Mouse (Mus musculus): ENCODE results near the gene Fam222b. TPM values are rescaled to one million over a fixed set of nuclear protein-coding genes. Genes with fewer than 3 reads are reported as not detected.
A peak's percentile ranks its signal among the peaks of the same experiment; 100 is the strongest.

The Fam222b gene
- polyA plus RNA-seq, 1 experiment from 2014 or later = 22.3 TPM

DNA sequence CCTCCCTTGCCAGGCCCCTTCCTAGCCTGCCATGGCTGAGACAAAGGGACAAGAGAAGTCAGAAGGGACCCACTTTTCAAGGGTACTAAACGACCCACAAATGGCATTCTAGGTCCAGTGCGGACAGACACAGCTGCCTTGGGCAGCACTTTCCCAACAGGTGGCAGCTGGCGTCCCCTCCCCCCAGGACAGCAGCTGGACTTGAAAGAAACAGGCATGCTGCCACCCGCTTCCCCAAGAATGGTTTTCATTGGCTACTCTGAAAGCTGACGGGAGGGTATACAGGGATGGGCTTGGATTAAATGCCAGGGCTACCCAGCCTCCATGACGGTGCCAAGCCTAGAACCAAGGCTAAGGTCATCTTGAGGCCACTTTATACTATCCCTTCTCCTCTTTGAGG is 68.0 kb downstream of the Fam222b start:
- Histone ChIP-seq H3K4me2 (ENCODE audit: low read length) (peak overlapping the region; percentile 79), H3K9me3 (replicated peaks; ENCODE audit: control insufficient read depth, low read length) (no peaks in the 10 kb centered on the region), H3K4me3 (ENCODE audit: low read depth, low read length) (0 out of 2 replicates have a peak overlapping the region, but pooled peaks have one; percentile 100), H3K4me1 (ENCODE audit: control insufficient read depth, insufficient read depth, low read length) (peaks cover 23% of the 10 kb centered on the region), H3K27ac (ENCODE audit: low read depth, low read length) (peak overlapping the region; percentile 98; the same call in 1 of the 2 replicates), H3K9ac (ENCODE audit: low read length) (peak overlapping the region; percentile 99), H3K27me3 (replicated peaks; ENCODE audit: control insufficient read depth, insufficient read depth, low read length) (no peaks in the 10 kb centered on the region), H3K36me3 (ENCODE audit: control insufficient read depth, insufficient read depth, low read length) (peaks cover 52% of the 10 kb centered on the region)
- peak; percentile 56 for DNase-seq (ENCODE audit: low spot score)
- ATAC-seq = no peak
- 37% methylated on average over 6 of the region's 6 CpGs for WGBS

DNA sequence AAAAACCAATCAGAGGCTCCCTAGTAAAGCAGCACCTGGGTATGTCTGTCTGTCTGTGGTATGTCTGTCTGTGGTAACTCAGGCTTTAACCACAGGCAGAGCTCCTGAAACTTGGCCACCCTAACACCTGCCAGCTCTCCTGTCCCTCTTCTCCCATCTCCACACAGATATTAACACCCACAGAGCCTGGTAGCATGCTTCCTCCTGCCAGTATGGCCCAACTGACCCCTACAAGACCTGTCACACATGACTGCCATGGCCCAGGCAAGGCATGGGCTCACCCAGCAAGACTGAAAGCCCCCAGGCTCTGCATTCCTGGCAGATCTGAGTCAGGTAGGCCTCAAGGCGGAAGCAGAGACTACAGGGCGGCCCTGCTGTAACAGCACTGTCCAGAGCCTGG is 68.6 kb downstream of the Fam222b start:
- H3K4me3 ChIP-seq (ENCODE audit: low read depth, low read length) = peak overlapping the region; percentile 100
- H3K9me3 ChIP-seq (replicated peaks; ENCODE audit: control insufficient read depth, low read length) = no peaks in the 10 kb centered on the region
- no peaks in the 10 kb centered on the region for H3K27me3 ChIP-seq (replicated peaks; ENCODE audit: control insufficient read depth, insufficient read depth, low read length)
- no peak for ATAC-seq
- H3K4me2 ChIP-seq (ENCODE audit: low read length) = peak overlapping the region; percentile 79
- peak overlapping the region; percentile 98 for H3K27ac ChIP-seq (ENCODE audit: low read depth, low read length)
- H3K36me3 ChIP-seq (ENCODE audit: control insufficient read depth, insufficient read depth, low read length) = peaks cover 47% of the 10 kb centered on the region
- H3K4me1 ChIP-seq (ENCODE audit: control insufficient read depth, insufficient read depth, low read length) = peaks cover 23% of the 10 kb centered on the region
- WGBS = 82% methylated on average over 2 of the region's 2 CpGs
- no peak for DNase-seq (ENCODE audit: low spot score)
- H3K9ac ChIP-seq (ENCODE audit: low read length) = peak overlapping the region; percentile 99

GRCm38 (mm10) chr11:78163681-78164603 is 69.5 kb downstream of the Fam222b start:
- peak; percentile 83 for DNase-seq (ENCODE audit: low spot score)
- peaks cover 38% of the 10 kb centered on the region for H3K36me3 ChIP-seq (ENCODE audit: control insufficient read depth, insufficient read depth, low read length)
- peaks cover 23% of the 10 kb centered on the region for H3K4me1 ChIP-seq (ENCODE audit: control insufficient read depth, insufficient read depth, low read length)
- peak overlapping the region; percentile 98 for H3K27ac ChIP-seq (ENCODE audit: low read depth, low read length)
- peak overlapping the region; percentile 99 for H3K9ac ChIP-seq (ENCODE audit: low read length)
- H3K4me2 ChIP-seq (ENCODE audit: low read length) = peak overlapping the region; percentile 79
- H3K4me3 ChIP-seq (ENCODE audit: low read depth, low read length) = peak overlapping the region; percentile 100
- H3K9me3 ChIP-seq (replicated peaks; ENCODE audit: control insufficient read depth, low read length) = no peaks in the 10 kb centered on the region
- under 1% methylated on average over 22 of the region's 22 CpGs for WGBS
- peak; percentile 45 for ATAC-seq
- H3K27me3 ChIP-seq (replicated peaks; ENCODE audit: control insufficient read depth, insufficient read depth, low read length) = no peaks in the 10 kb centered on the region

GRCm38 (mm10) chr11:78164604-78164923 is 70.1 kb downstream of the Fam222b start:
- no peaks in the 10 kb centered on the region for H3K9me3 ChIP-seq (replicated peaks; ENCODE audit: control insufficient read depth, low read length)
- peak; percentile 31 for DNase-seq (ENCODE audit: low spot score)
- under 1% methylated on average over 14 of the region's 14 CpGs for WGBS
- H3K4me1 ChIP-seq (ENCODE audit: control insufficient read depth, insufficient read depth, low read length) = peaks cover 23% of the 10 kb centered on the region
- ATAC-seq = no peak
- no peaks in the 10 kb centered on the region for H3K27me3 ChIP-seq (replicated peaks; ENCODE audit: control insufficient read depth, insufficient read depth, low read length)
- peaks cover 32% of the 10 kb centered on the region for H3K36me3 ChIP-seq (ENCODE audit: control insufficient read depth, insufficient read depth, low read length)
- H3K4me3 ChIP-seq (ENCODE audit: low read depth, low read length) = peak overlapping the region; percentile 100
- peak overlapping the region; percentile 79 for H3K4me2 ChIP-seq (ENCODE audit: low read length)
- peak overlapping the region; percentile 99 for H3K9ac ChIP-seq (ENCODE audit: low read length)
- H3K27ac ChIP-seq (ENCODE audit: low read depth, low read length) = peak overlapping the region; percentile 98

DNA sequence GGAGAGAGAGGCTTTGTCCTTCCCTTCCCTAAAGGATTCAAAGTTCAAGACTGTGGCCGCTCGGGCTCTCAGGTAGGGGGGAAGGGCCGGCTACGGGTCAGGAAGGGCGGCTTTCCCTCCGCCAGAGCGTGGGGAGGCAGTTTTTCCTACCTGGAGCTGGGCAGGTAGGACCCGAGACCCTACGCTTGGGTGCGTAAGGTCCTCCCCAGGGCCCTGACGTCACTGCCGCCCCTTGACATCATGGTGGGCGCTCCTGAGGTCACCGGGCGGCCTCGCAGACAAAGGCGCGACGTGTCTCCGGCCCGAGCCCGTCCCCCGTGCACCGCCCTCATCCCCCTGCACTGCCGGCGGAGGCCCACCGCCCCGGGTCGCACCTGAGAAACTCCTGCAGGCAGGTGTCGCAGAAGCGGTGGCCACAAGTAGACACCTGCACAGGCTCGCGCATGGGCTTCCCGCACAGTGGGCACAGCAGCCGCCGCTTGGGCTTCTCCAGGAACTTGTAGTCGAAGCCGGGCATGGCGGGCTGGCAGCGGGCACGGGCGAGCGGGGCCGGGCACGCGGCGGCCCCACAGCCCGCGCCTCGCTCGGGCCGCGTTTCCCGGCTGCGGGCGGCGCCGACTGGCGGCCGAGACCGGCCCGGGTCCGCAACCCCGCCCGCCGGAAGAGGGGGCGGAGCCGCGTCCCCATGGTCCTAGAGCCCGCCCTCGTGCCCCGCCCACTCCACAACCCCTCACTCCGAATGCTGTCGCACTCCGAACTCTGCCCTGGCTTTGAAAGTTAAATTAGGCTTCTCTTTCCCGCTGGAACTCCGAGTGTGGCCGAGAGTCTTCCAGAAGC is 70.7 kb downstream of the Fam222b start, which contains the start of gene Traf4:
Traf4 (minus strand) TSS at position 666 of the 837 bp plus-strand sequence.
- Histone ChIP-seq H3K9me3 (replicated peaks; ENCODE audit: control insufficient read depth, low read length) (no peaks in the 10 kb centered on the region), H3K27ac (ENCODE audit: low read depth, low read length) (peak within 1 kb of the TSS; percentile 98), H3K36me3 (ENCODE audit: control insufficient read depth, insufficient read depth, low read length) (peaks cover 26% of the 10 kb centered on the region), H3K4me1 (ENCODE audit: control insufficient read depth, insufficient read depth, low read length) (peaks cover 23% of the 10 kb centered on the region), H3K4me2 (ENCODE audit: low read length) (peak within 1 kb of the TSS; percentile 79), H3K27me3 (replicated peaks; ENCODE audit: control insufficient read depth, insufficient read depth, low read length) (no peaks in the 10 kb centered on the region), H3K4me3 (ENCODE audit: low read depth, low read length) (peak within 1 kb of the TSS; percentile 100), H3K9ac (ENCODE audit: low read length) (peak within 1 kb of the TSS; percentile 99)
- ATAC-seq (peak; percentile 89), DNase-seq (ENCODE audit: low spot score) (peak; percentile 91)
- WGBS = under 1% methylated on average over 56 of the region's 78 CpGs

- DNase-seq (ENCODE audit: low spot score) (no peak), ATAC-seq (peak; percentile 47)
- H3K4me2 ChIP-seq (ENCODE audit: low read length) = peak overlapping the region; percentile 79
- H3K27ac ChIP-seq (ENCODE audit: low read depth, low read length) = peak overlapping the region; percentile 98
- H3K9me3 ChIP-seq (replicated peaks; ENCODE audit: control insufficient read depth, low read length) = no peaks in the 10 kb centered on the region
- H3K9ac ChIP-seq (ENCODE audit: low read length) = peak overlapping the region; percentile 99
- peaks cover 20% of the 10 kb centered on the region for H3K36me3 ChIP-seq (ENCODE audit: control insufficient read depth, insufficient read depth, low read length)
- peaks cover 23% of the 10 kb centered on the region for H3K4me1 ChIP-seq (ENCODE audit: control insufficient read depth, insufficient read depth, low read length)
- 1% methylated on average over 16 of the region's 16 CpGs for WGBS
- peak overlapping the region; percentile 100 for H3K4me3 ChIP-seq (ENCODE audit: low read depth, low read length)
- H3K27me3 ChIP-seq (replicated peaks; ENCODE audit: control insufficient read depth, insufficient read depth, low read length) = no peaks in the 10 kb centered on the region
These were observed 71.3 kb downstream of the Fam222b start for GRCm38 (mm10) chr11:78165761-78166109.

GRCm38 (mm10) chr11:78166161-78166560 is 71.7 kb downstream of the Fam222b start:
- H3K9me3 ChIP-seq (replicated peaks; ENCODE audit: control insufficient read depth, low read length) = no peaks in the 10 kb centered on the region
- H3K4me3 ChIP-seq (ENCODE audit: low read depth, low read length) = peak overlapping the region; percentile 100; the same call in 1 of the 2 replicates
- H3K27me3 ChIP-seq (replicated peaks; ENCODE audit: control insufficient read depth, insufficient read depth, low read length) = no peaks in the 10 kb centered on the region
- peak overlapping the region; percentile 79 for H3K4me2 ChIP-seq (ENCODE audit: low read length)
- H3K27ac ChIP-seq (ENCODE audit: low read depth, low read length) = peak overlapping the region; percentile 98; the same call in 1 of the 2 replicates
- peaks cover 16% of the 10 kb centered on the region for H3K36me3 ChIP-seq (ENCODE audit: control insufficient read depth, insufficient read depth, low read length)
- DNase-seq (ENCODE audit: low spot score) = no peak
- 49% methylated on average over 4 of the region's 4 CpGs for WGBS
- peaks cover 23% of the 10 kb centered on the region for H3K4me1 ChIP-seq (ENCODE audit: control insufficient read depth, insufficient read depth, low read length)
- ATAC-seq = no peak
- H3K9ac ChIP-seq (ENCODE audit: low read length) = peak overlapping the region; percentile 99; the same call in 1 of the 2 replicates

GRCm38 (mm10) chr11:78166640-78167039 is 72.2 kb downstream of the Fam222b start:
- no peaks in the 10 kb centered on the region for H3K27me3 ChIP-seq (replicated peaks; ENCODE audit: control insufficient read depth, insufficient read depth, low read length)
- ATAC-seq = no peak
- peaks cover 23% of the 10 kb centered on the region for H3K4me1 ChIP-seq (ENCODE audit: control insufficient read depth, insufficient read depth, low read length)
- no peak overlapping the region for H3K4me2 ChIP-seq (ENCODE audit: low read length)
- no peak overlapping the region for H3K4me3 ChIP-seq (ENCODE audit: low read depth, low read length)
- no peak for DNase-seq (ENCODE audit: low spot score)
- H3K9ac ChIP-seq (ENCODE audit: low read length) = no peak overlapping the region
- 74% methylated on average over 6 of the region's 6 CpGs for WGBS
- peaks cover 11% of the 10 kb centered on the region for H3K36me3 ChIP-seq (ENCODE audit: control insufficient read depth, insufficient read depth, low read length)
- H3K9me3 ChIP-seq (replicated peaks; ENCODE audit: control insufficient read depth, low read length) = no peaks in the 10 kb centered on the region
- no peak overlapping the region for H3K27ac ChIP-seq (ENCODE audit: low read depth, low read length)
